Mouse (Mus musculus): Measurements from ENCODE around the gene Tet3. TPM values are rescaled to one million over a fixed set of nuclear protein-coding genes. Genes with fewer than 3 reads are reported as not detected.

Gene Tet3
- total RNA-seq, 2 experiments from 2014 or later = 63.7 to 77.2 TPM

DNA sequence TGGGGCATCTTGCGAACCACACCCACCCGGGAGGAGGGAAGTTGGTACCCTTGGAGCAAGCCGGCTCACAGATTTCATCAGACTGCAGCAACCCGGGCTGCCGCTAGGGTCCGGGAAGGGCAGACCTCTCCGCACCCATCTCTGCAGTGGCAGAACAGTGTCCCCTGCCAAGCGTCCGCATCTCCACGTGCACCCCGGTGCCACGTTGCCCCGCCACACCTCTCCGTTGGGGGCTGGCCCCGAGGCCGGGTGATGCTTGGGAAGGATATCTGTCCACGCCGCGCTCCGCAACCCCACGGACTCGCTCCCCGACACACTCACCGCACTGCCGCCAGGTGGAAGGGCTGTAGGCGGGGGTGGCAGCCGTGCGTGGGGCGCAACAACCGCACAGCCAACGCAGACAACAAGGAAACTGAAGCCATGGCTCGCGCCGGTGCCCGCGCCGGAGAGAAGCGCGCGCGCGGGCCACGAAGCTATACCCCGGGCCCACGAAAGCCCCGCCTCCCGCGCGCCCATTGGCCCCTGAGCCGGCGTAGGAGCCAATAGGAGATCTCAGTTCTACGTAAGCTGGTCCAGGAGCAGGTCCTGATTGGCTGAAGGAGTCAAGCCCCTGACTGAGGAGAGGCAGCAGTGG is 141.7 kb downstream of the Tet3 start:
- intact Hi-C loops (cut with DNase I) = no loop called here

DNA sequence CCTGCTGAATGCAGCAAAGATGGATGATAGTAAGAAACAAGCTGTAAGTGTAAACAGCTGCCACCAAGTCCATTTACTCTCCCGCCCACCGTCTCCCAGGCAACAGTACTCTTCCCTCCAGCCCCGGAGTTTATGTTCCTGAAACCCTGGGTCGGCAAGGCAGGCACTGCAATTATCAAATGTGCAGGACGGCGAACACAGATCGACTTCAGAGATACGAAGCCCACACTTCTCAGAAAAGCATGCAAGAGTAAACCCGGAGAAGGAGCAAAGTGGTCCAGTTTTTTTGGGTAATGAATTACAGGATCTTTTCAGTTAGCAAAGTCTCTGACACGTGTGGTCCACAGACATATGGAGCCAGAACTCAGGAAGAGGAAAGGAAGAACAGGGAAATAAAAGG is 142.9 kb downstream of the Tet3 start:
- DNase-seq (ENCODE audit: low spot score in 2 of 2) = no peak
- intact Hi-C loops (cut with DNase I) = no loop called here

More for the DNA sequence above, 141.7 kb downstream of the Tet3 start:
- peak; percentile 89 for DNase-seq (ENCODE audit: low spot score in 2 of 2)

DNA sequence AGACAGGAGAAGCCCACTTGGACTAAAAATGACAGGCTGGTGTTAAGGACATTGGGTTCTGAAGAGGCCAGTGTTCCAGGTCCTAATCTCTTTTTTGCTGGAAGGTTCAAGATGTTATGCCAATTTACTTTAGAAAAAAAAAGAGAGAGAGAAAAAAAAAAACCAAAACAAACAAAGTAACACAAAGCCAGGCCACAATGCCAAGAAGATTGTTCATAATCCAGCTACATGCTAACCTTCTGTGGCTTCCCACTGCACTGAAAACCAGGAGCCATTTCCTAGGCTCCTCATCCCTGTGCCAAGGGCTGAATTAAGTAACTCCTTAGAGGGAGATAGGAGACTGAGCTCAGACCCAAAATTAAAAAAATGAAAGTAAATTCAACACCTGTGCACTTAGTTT is 143.6 kb downstream of the Tet3 start:
- intact Hi-C loops (cut with DNase I) = no loop called here
- no peak for DNase-seq (ENCODE audit: low spot score in 2 of 2)

DNA sequence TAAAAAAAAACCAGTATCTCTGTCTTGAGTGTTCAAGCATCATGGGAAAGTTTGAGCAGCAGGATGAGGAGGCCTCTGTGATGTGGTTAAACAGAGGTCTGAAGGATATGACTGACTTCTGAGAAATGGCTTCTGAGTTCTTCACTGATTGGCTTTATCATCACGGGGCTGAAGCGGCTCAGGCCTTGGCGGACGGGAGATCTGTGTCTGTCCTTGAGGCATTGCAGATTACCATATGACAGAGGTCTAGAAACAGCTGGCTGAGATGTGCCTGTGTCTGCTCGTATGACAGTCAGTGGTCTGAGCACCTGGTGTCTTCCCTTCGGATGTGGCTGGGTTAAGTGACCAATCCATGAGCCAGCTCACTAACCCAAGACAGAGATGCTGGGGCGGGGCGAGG is 146.4 kb downstream of the Tet3 start:
- intact Hi-C loops (cut with DNase I) = no loop called here
- DNase-seq (ENCODE audit: low spot score in 2 of 2) = no peak

Small RNA genes lying within 50 kb of the gene (microRNA-seq; reads per million reads assigned to microRNA genes)
- not detected for gene Mir6374

Other genes starting within 250 kb of the Tet3 start
- gene Slc4a5, start 239.3 kb downstream of the Tet3 start, total RNA-seq (2021) = under 1 TPM; 0.25 to 0.69 TPM
- gene Mthfd2, start 133.2 kb downstream of the Tet3 start, total RNA-seq (2021) = 1 to 10 TPM; 4.6 to 6.2 TPM
- gene Mob1a, start 133.1 kb downstream of the Tet3 start, total RNA-seq (2021) = 10 to 100 TPM; 19.0 to 20.8 TPM
- 10 to 100 TPM; 46.8 to 50.5 TPM for gene Bola3, start 109.9 kb downstream of the Tet3 start, total RNA-seq (2021)
- gene Dguok, start 47.9 kb upstream of the Tet3 start, total RNA-seq (2021) = 10 to 100 TPM; 19.8 to 29.9 TPM
- not detected for gene Actg2, start 77.2 kb upstream of the Tet3 start, total RNA-seq (2021)
- gene Stambp, start 113.6 kb upstream of the Tet3 start, total RNA-seq (2021) = 10 to 100 TPM; 30.9 to 35.3 TPM
- gene Clec4f, start 197.1 kb upstream of the Tet3 start, total RNA-seq (2021) = not detected
- not detected for gene Cd207, start 218.8 kb upstream of the Tet3 start, total RNA-seq (2021)

Measured in left cerebral cortex, postnatal 36 days (tissue).